Mouse (Mus musculus): Measurements from ENCODE around the gene Olfr1441.

GRCm38 (mm10) chr19:12471866-12472265 lies 54.6 kb downstream of the Olfr1441 start:
- TF ChIP-seq POLR2A (IDR thresholded peaks at IDR 0.05; ENCODE audit: borderline replicate concordance, control insufficient read depth, low read depth, low read length) (no peak), CTCF (IDR thresholded peaks at IDR 0.05; ENCODE audit: control insufficient read depth, insufficient read depth, low read length) (no peak)
